In genomic region chr13:29734496-29734895, GRCm38 (mm10) we compare ENCODE assay signal across 21 mouse cellular contexts.
A peak's percentile ranks its signal among the peaks of the same experiment; 100 is the strongest.
DNase-seq lines count a peak whose midpoint lies in the region; ATAC-seq and TF ChIP-seq lines count a peak whose summit lies in the region.
"Had no signal": no experiment of that assay in that cellular context is flagged by ENCODE, and none has a peak within 500 bp of the region (broad histone marks: within the 10 kb centered on the region; RNA-seq: fewer than 3 reads in every experiment).

No protein-coding gene starts in this region.

- no peak overlapping the region for H3K9ac ChIP-seq in heart, embryonic 15.5 days
- H3K9ac ChIP-seq in lung, postnatal 0 days (replicated peaks; ENCODE audit: low read depth) = no peak overlapping the region
- H3K9ac ChIP-seq in MEL (ENCODE audit: control insufficient read depth, low read depth, low read length, poor library complexity, severe bottlenecking) = no peak overlapping the region
- H3K9ac ChIP-seq: forebrain, embryonic 13.5 days; forebrain, postnatal 0 days; hindbrain, embryonic 13.5 days; intestine, embryonic 15.5 days had no signal

- H3K79me2 ChIP-seq in MEL (ENCODE audit: control insufficient read depth, insufficient read depth, low read length, poor library complexity) = no peaks in the 10 kb centered on the region

- no peak for DNase-seq in heart, adult 9 months (ENCODE audit: low spot score in 2 of 2)
- DNase-seq in lung, postnatal 0 days (ENCODE audit: low spot score) = peak; percentile 34
- DNase-seq in lung, postnatal 36 days = no peak
- peak; percentile 69 for DNase-seq in MEL (ENCODE audit: low read depth, low spot score)
- no peak for DNase-seq in left cerebral cortex, adult 8-10 months (ENCODE audit: low spot score in 2 of 2)
- DNase-seq: adrenal gland, postnatal 14 days; cerebellum, adult 18-20 months; cerebellum, adult 9-11 months; cerebellum, postnatal 36 days; forebrain, postnatal 0 days; gastrocnemius, postnatal 14 days; heart, postnatal 14 days had no signal

- H3K27ac ChIP-seq in heart, embryonic 15.5 days = peak overlapping the region; percentile 60
- H3K27ac ChIP-seq in lung, postnatal 0 days (ENCODE audit: low read length) = no peak overlapping the region
- H3K27ac ChIP-seq in MEL (ENCODE audit: control insufficient read depth, low read depth, low read length) = no peak overlapping the region
- H3K27ac ChIP-seq: embryonic facial prominence, embryonic 10.5 days; forebrain, embryonic 13.5 days; hindbrain, embryonic 13.5 days; intestine, embryonic 15.5 days had no signal

- no peaks in the 10 kb centered on the region for H3K36me3 ChIP-seq in heart, embryonic 15.5 days
- no peaks in the 10 kb centered on the region for H3K36me3 ChIP-seq in lung, postnatal 0 days (ENCODE audit: insufficient read depth, low read length)
- H3K36me3 ChIP-seq in MEL (ENCODE audit: control insufficient read depth in 1 of 2, insufficient read depth in 2 of 2, low read length in 2 of 2) = peaks cover 0 to 18% of the 10 kb centered on the region in 2 experiments; a peak in 2 of 4 replicates
- H3K36me3 ChIP-seq: embryonic facial prominence, embryonic 10.5 days; hindbrain, embryonic 13.5 days; intestine, embryonic 15.5 days had no signal

- TF ChIP-seq POLR2A in MEL (IDR thresholded peaks at IDR 0.05; ENCODE audit: control insufficient read depth in 1 of 2, insufficient read depth in 1 of 2, low read depth in 1 of 2, low read length in 2 of 2, poor library complexity in 1 of 2) = no peak

- no peak for ATAC-seq in heart, embryonic 15.5 days (replicated peaks; ENCODE audit: insufficient number of reproducible peaks, insufficient read depth, low FRiP score, low read depth)
- peak; percentile 26; the same call in 1 of the 2 replicates for ATAC-seq in lung, postnatal 0 days
- peak; percentile 61 for ATAC-seq in megakaryocyte progenitor cell, adult 5-6 weeks (replicated peaks; ENCODE audit: poor library complexity)
- ATAC-seq: activated CD4-positive, CD25-positive, alpha-beta regulatory T cell, adult 4 months; forebrain, embryonic 13.5 days; forebrain, postnatal 0 days; intestine, embryonic 15.5 days; Patski had no signal

- H3K4me1 ChIP-seq in heart, embryonic 15.5 days (replicated peaks) = peaks cover 9% of the 10 kb centered on the region
- 0 out of 2 replicates have a peak, but pooled peaks cover 6% of the 10 kb centered on the region for H3K4me1 ChIP-seq in lung, postnatal 0 days (ENCODE audit: insufficient read depth, low read depth, low read length)
- H3K4me1 ChIP-seq in MEL (ENCODE audit: control insufficient read depth in 1 of 2, insufficient read depth in 2 of 2, low read length in 2 of 2) = peaks cover 19 to 21% of the 10 kb centered on the region in 2 experiments
- H3K4me1 ChIP-seq: hindbrain, embryonic 13.5 days had no signal

- no peak for TF ChIP-seq RAD21 in MEL (IDR thresholded peaks at IDR 0.05; ENCODE audit: low read depth, low read length)

- H3K4me3 ChIP-seq in heart, embryonic 15.5 days = no peak overlapping the region
- H3K4me3 ChIP-seq in lung, postnatal 0 days (ENCODE audit: low read depth, low read length) = no peak overlapping the region
- H3K4me3 ChIP-seq in MEL (ENCODE audit: control insufficient read depth in 1 of 2, insufficient read depth in 1 of 2, low read depth in 2 of 2, low read length in 2 of 2) = no peak overlapping the region
- H3K4me3 ChIP-seq: embryonic facial prominence, embryonic 10.5 days; forebrain, embryonic 13.5 days; hindbrain, embryonic 13.5 days; intestine, embryonic 15.5 days had no signal

- TF ChIP-seq EP300 in lung, postnatal 0 days (IDR thresholded peaks at IDR 0.05) = no peak
- peak; percentile 12 to 35; a peak in 1 of 4 replicates for TF ChIP-seq EP300 in MEL (IDR thresholded peaks at IDR 0.05; ENCODE audit: low read depth in 1 of 2, low read length in 2 of 2)

- no peaks in the 10 kb centered on the region for H3K9me3 ChIP-seq in heart, embryonic 15.5 days (replicated peaks)
- no peaks in the 10 kb centered on the region for H3K9me3 ChIP-seq in lung, postnatal 0 days (ENCODE audit: low read length)
- H3K9me3 ChIP-seq in MEL (replicated peaks; ENCODE audit: insufficient read depth, low read length) = no peaks in the 10 kb centered on the region
- H3K9me3 ChIP-seq: embryonic facial prominence, embryonic 10.5 days; forebrain, embryonic 13.5 days; hindbrain, embryonic 13.5 days; intestine, embryonic 15.5 days had no signal

- H3K27me3 ChIP-seq in heart, embryonic 15.5 days = no peaks in the 10 kb centered on the region
- H3K27me3 ChIP-seq in lung, postnatal 0 days (replicated peaks; ENCODE audit: insufficient read depth, low read length) = no peaks in the 10 kb centered on the region
- H3K27me3 ChIP-seq in MEL (ENCODE audit: control insufficient read depth in 1 of 2, insufficient read depth in 2 of 2, low read length in 2 of 2) = no peaks in the 10 kb centered on the region
- H3K27me3 ChIP-seq: forebrain, embryonic 13.5 days; hindbrain, embryonic 13.5 days; intestine, embryonic 15.5 days; Patski had no signal

- no peak for TF ChIP-seq CTCF in lung, postnatal 0 days (IDR thresholded peaks at IDR 0.05)
- no peak for TF ChIP-seq CTCF in MEL (IDR thresholded peaks at IDR 0.05 in 2 of 3, conservative IDR thresholded peaks at IDR 0.05 in 1 of 3; ENCODE audit: control insufficient read depth in 1 of 3, insufficient read depth in 1 of 3, low read depth in 2 of 3, low read length in 3 of 3, poor library complexity in 1 of 3, severe bottlenecking in 1 of 3)

- H3K4me2 ChIP-seq in heart, embryonic 15.5 days = no peak overlapping the region
- H3K4me2 ChIP-seq in lung, postnatal 0 days (replicated peaks; ENCODE audit: low read depth, low read length) = no peak overlapping the region
- H3K4me2 ChIP-seq: forebrain, embryonic 13.5 days; heart, embryonic 11.5 days; hindbrain, embryonic 13.5 days; intestine, embryonic 15.5 days had no signal

TF ChIP-seq in MEL, 35 proteins besides CTCF, POLR2A, EP300 and RAD21:
- TF ChIP-seq ZMIZ1 (IDR thresholded peaks at IDR 0.05; ENCODE audit: low read depth, low read length) (no peak), GATA1 (IDR thresholded peaks at IDR 0.05; ENCODE audit: low read depth, low read length) (0 out of 2 replicates have a peak, but pooled peaks have one; percentile 16), RCOR1 (IDR thresholded peaks at IDR 0.05; ENCODE audit: low read depth, low read length) (peak; percentile 56), TAL1 (IDR thresholded peaks at IDR 0.05; ENCODE audit: low read length) (no peak)

Comparison
In these comparisons a context has a peak if more than half of its experiments do, and no peak if none do; other contexts are left out.
1. DNase-seq: peak in lung, postnatal 0 days (single experiment) and MEL (single experiment); none in heart, adult 9 months (0 of 2), lung, postnatal 36 days (single experiment) and left cerebral cortex, adult 8-10 months (0 of 2).